Mouse (Mus musculus) c-Kit-negative CD71-positive TER-119-positive erythroid progenitor cells, embryonic 14.5 days (primary cell): ENCODE data around the gene Gm20517.

Source experiments
- DNase-seq: peaks from one replicate; pipeline ENCODE4 v3.0.0-alpha.2; 2013; ENCODE audit warnings: low read depth, low spot score

Gm20517 gene

GRCm38 (mm10) chr17:47678238-47678637, 66.8 kb downstream of the Gm20517 start:
- no peak for DNase-seq

- DNase-seq: no peak
These were observed 67.3 kb downstream of the Gm20517 start for GRCm38 (mm10) chr17:47678702-47679101.

- no peak for DNase-seq
These were observed 71.4 kb downstream of the Gm20517 start for GRCm38 (mm10) chr17:47682836-47683235.

DNA sequence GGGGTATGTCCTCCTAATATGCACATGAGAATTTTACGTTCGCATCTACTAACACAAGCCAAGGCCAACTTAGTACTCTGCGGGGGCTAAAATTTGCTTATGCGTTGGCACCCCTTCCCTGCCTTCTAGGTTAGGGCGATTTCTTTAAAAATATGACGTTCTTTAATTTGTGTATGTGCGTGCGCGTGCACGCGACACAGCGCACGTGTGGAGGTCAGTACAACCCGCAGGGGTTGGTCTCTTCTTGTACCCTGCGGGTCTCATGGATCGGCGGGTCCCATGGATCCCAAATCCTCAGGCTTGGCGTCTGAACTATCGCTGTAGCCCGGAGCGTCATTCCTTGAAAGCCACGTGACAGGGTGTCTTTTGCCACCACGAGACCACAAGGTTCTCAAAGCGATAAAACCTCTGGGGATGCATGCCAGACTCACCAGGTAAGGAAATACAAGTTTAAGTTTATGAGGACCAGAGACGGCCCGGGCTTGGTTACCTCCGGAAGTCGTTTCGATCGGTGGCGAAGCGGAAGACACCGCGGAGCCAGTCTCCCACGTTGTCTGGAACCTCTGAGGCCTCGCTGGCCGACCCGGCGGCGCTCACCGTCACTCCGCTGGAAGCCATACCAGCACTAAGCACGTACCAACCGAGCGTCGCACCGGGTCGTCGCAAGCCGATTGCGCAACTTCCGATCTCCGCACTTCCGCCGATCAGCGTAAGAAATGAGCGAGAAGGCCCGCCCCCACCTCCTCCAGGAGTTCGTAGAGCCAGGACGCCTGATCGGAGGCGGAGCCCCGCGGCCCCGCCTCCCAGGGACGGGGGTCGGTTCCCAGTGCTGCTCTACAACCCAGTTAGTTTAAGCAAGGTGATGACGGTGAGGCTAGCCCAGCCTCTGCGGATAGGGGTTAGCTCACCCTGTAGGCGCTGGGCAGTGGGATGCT, 76.3 kb downstream of the Gm20517 start:
- DNase-seq: peak; percentile 80

GRCm38 (mm10) chr17:47688344-47688607, 76.9 kb downstream of the Gm20517 start, which contains the start of gene Tomm6:
Gene Tomm6 (minus strand): TSS chr17:47688386.
- no peak for DNase-seq

DNA sequence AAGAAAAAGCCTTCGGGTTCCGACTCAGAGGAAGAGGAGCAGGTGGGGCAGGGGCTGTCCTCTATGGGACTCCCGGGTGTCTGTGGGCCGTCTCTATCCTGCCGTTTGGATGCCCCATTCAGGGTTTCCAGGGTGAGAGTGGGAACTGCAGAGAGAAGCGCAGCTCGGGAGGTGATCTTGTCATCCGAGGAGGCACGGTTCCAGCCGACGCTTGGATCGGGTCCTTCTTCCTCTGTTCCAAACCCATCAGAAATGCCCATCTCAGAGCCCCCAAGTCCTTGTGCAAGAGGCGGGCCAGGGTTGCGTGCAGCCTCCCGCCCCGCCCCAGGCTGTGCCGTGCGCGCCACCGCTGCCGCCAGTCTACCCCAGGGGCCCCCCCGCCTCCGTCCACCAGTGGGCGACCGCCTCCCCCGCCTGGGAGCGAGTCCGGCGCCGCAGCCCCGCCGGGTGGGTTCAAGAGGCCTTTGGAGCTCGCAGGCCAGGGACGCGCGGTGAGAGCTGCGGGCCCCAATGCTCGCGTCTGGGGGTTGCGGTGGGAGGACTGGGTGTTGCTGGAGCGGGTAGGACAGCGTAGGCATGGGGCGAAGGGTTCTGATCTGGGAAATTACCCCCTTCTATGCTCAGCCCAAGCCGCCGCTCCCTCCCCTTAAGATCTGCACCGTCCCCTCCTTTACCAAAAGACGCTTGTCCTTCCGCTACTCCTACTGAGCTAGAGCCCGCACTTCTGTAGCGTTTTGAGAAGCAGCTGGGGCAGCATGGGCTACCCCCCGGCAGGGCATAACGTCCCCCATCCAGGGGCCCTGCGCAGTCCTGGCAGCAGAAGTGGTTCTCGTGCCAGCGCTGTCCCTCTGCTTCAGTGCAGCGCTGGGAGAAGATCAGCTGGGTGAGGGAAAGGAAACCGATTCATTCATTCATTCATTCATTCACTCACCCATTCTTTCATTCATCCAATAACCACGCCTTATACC, 77.5 kb downstream of the Gm20517 start, which contains the start of gene Frs3:
Gene Frs3 (plus strand): TSS at position 423 of the 968 bp plus-strand sequence.
- no peak for DNase-seq

- DNase-seq: no peak
These were observed 78.5 kb downstream of the Gm20517 start for GRCm38 (mm10) chr17:47689894-47690293.

GRCm38 (mm10) chr17:47691650-47692049, 80.3 kb downstream of the Gm20517 start:
- DNase-seq: no peak

DNA sequence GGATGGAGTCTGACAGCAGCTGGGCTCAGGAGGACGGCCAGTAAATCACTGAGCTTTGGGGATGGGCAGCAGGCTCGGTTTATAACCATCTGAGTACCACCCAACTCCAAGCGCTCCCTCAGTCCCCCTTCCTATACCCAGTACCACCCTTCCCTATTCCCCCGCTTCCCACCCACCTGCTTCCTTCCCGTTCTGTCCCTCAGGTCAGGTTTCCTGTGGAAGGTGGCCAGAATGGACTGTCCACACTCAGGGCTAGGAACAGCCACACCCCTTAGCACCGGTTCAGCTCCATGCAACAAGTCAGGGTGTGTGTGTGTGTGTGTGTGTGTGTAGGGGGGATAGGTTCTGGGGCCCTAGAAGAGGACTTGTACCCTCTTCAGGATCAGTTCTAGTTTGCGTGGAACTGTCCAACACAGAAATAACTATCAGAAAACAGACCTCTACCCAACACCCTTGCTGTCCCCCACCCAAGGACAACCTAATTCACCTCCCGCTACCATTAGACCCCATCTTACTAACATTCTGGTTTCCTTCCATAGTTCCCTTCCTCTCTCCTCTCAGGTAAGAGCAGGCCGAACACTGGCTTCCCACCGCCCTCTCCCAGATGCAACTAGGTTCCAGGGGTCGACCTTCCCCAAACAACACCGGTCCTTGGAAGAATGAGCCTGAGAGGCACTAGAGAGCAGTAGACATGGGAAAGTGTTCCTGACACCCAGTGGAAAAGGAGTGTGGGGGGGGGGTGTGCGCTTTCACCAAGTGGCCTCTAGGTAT, 82.5 kb downstream of the Gm20517 start:
- DNase-seq: no peak

GRCm38 (mm10) chr17:47694442-47694502, 82.9 kb downstream of the Gm20517 start, which contains the start of gene Gm21981:
Gene Gm21981 (minus strand): TSS chr17:47694455.
- no peak for DNase-seq

DNA sequence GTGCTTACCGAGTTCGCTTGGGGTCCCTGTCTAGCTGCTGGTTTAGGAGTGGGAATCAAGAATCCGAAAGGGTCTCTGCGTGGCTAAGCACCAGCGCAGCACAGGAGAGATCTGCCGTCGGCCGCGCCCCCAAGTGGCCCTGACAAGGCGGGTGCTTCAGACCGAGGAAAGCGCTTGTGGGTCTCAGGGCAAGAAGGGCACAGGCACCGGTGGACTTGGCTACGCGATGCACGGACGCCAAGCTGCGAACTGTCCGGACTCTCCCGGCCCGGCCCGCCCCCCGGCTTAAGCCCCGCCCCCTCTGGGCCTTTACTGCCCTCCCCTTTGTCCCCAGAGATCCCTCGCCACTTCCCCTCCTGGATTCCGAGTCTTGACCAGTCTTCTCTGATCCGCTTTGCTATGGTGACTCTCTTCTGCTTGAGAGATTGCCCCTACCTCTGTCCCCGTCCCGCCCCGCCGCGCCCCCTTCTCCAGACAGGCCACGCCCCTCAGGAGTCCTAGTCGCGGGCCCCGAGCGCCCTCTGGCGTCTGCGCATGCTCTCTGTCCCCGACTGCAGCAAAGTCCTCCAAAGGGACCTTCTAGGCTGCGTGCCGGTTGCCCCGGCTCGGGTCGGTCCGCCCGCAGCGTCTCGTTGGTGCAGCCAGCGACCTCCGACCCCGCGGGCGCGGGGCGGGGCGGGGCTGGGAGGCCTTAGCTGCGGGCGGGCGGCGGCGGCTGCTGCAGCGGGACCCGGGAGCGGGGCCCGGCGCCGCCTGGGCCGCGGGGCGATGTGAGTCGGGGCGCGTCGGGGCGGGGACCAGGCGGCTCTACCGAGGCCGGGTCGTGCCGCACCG, 83.3 kb downstream of the Gm20517 start, which contains the start of gene Prickle4:
Gene Prickle4 (minus strand): TSS at position 234 of the 834 bp plus-strand sequence.
- peak; percentile 78 for DNase-seq

DNA sequence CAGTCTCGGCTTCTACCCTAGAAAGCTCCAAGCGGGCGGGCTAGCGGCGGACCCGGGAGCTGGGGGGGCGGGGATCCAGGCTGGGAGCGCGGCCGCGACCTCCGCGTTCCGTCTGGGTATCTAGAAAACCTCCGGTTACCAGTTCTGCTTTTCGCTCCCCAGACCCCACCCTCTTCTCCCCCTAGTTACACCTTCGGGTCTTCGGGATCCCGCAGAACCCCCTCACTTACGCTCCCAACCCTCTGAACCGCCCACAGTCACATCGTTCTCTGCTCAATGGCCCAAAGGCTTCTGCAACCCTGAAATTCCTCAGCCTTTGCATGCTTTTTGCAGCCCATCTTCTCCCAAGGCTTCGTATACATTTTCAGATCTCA, 83.9 kb downstream of the Gm20517 start:
- no peak for DNase-seq

GRCm38 (mm10) chr17:47698156-47698555, 86.8 kb downstream of the Gm20517 start:
- no peak for DNase-seq

- DNase-seq: no peak
These were observed 87.7 kb downstream of the Gm20517 start for GRCm38 (mm10) chr17:47699055-47699454.

DNA sequence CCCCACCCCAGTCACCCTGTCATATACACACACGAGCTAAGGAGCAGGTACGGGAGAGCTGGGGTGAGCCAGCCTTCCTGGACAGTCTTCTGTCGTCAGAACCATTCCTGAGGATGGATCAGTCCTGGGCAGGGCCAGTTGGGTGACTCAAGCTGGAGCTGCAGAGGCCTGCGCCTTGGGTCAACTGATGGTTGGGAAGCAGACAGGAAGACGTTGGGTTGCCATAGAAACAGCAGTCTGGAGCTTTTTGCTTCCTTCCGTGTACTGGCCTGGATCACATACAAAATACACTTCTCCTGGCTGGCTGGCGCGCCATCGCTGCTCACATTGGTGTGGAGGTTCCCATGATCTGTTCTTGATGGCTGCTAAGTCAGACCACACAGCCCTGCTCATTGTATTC, 90.4 kb downstream of the Gm20517 start:
- no peak for DNase-seq

GRCm38 (mm10) chr17:47702548-47703345, 91.4 kb downstream of the Gm20517 start:
- DNase-seq: no peak

GRCm38 (mm10) chr17:47703556-47703955, 92.2 kb downstream of the Gm20517 start:
- DNase-seq: no peak

DNA sequence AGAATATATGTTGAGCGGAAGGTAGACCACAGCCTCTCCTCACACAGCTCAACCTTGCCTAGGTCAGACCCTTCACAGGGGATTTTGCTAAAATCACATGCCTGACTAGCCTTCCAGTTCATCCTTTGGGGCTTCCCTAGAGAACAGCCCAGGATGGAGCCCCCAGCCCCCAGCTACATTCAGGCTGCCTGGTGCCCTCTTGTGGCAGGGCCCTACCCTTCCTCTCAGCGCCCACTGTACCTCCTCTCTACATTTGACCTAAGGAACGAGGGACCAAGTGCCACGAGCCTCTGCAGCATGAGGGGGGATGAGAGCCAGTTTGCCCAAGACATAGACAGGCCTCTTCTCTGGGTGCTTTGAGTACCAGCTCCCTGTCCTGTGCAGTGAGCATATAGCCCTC, 93.3 kb downstream of the Gm20517 start:
- no peak for DNase-seq

- DNase-seq: no peak
These were observed 94.8 kb downstream of the Gm20517 start for GRCm38 (mm10) chr17:47706196-47706595.

DNA sequence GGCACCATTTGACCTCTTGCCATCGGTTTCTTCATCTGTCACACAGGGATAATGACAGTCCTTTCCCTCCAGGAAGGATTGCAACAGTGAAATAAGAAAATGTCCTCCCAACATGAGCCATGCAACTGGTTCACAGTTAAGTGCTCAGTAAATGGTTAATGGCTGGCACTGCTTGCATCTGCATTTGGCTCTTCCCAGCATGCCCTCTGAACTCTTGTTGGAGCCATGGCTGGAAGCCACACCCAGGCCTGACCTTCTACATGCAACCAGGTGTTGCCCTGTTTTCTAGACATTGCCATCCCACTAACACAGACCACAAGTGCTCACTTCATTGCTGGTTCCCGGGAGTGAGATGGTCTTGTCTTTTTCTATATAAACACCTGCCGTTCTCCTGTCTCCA, 96.6 kb downstream of the Gm20517 start:
- no peak for DNase-seq
